Mouse (Mus musculus): Measurements from ENCODE around the gene Hnrnpm.

GRCm38 (mm10) chr17:33637516-33638276 is 49.0 kb downstream of the Hnrnpm start, which contains the start of gene Pram1:
- TF ChIP-seq POLR2A (IDR thresholded peaks at IDR 0.05; ENCODE audit: control insufficient read depth, low read depth, low read length) = no peak
- TF ChIP-seq CTCF (IDR thresholded peaks at IDR 0.05; ENCODE audit: control insufficient read depth, insufficient read depth, insufficient replicate concordance, low read depth, low read length) = no peak
